Mouse (Mus musculus): ENCODE measurements at regions not wholly inside any gene's neighbourhood (a gene's known extent, or its start where the extent isn't known, plus 50 kb on each side); places are given as distances from the start of the nearest gene placed in this dataset.

- DNase-seq (ENCODE audit: low spot score in 2 of 2): peak in 1 of 2 experiments; percentile 7
Measured at GRCm38 (mm10) chr14:118318524-118318923, 51.8 kb downstream of the Gm9376 start.

GRCm38 (mm10) chr14:118320101-118320500 is 53.3 kb downstream of the Gm9376 start:
- no peak for DNase-seq (ENCODE audit: low spot score in 2 of 2)

GRCm38 (mm10) chr14:118321083-118321482 is 54.3 kb downstream of the Gm9376 start:
- no peak for DNase-seq (ENCODE audit: low spot score in 2 of 2)

- DNase-seq (ENCODE audit: low spot score in 2 of 2): no peak
Measured at GRCm38 (mm10) chr14:118322003-118322821, 55.5 kb downstream of the Gm9376 start.

- no peak for DNase-seq (ENCODE audit: low spot score in 2 of 2)
Measured at GRCm38 (mm10) chr14:118322865-118323264, 56.1 kb downstream of the Gm9376 start.

- DNase-seq (ENCODE audit: low spot score in 2 of 2): no peak
Measured at GRCm38 (mm10) chr14:118338071-118338470, 71.3 kb downstream of the Gm9376 start.

GRCm38 (mm10) chr14:118362931-118363330 is 96.2 kb downstream of the Gm9376 start:
- DNase-seq (ENCODE audit: low spot score in 2 of 2): no peak

GRCm38 (mm10) chr14:118363391-118363821 is 96.6 kb downstream of the Gm9376 start:
- no peak for DNase-seq (ENCODE audit: low spot score in 2 of 2)

- DNase-seq (ENCODE audit: low spot score in 2 of 2): no peak
Measured at GRCm38 (mm10) chr14:118366522-118366921, 99.8 kb downstream of the Gm9376 start.

GRCm38 (mm10) chr14:118368619-118369431 is 102.1 kb downstream of the Gm9376 start:
- no peak for DNase-seq (ENCODE audit: low spot score in 2 of 2)

- no peak for DNase-seq (ENCODE audit: low spot score in 2 of 2)
Measured at GRCm38 (mm10) chr14:118371336-118371735, 104.6 kb downstream of the Gm9376 start.

GRCm38 (mm10) chr14:118374819-118375520 is 108.2 kb downstream of the Gm9376 start:
- no peak for DNase-seq (ENCODE audit: low spot score in 2 of 2)

GRCm38 (mm10) chr14:118375641-118376040 is 108.9 kb downstream of the Gm9376 start:
- no peak for DNase-seq (ENCODE audit: low spot score in 2 of 2)

- no peak for DNase-seq (ENCODE audit: low spot score in 2 of 2)
Measured at GRCm38 (mm10) chr14:118379624-118380023, 112.9 kb downstream of the Gm9376 start.

- no peak for DNase-seq (ENCODE audit: low spot score in 2 of 2)
Measured at GRCm38 (mm10) chr14:118385529-118385932, 118.8 kb downstream of the Gm9376 start.

GRCm38 (mm10) chr14:118388061-118388460 is 121.3 kb downstream of the Gm9376 start:
- DNase-seq (ENCODE audit: low spot score in 2 of 2): no peak

- DNase-seq (ENCODE audit: low spot score in 2 of 2): no peak
Measured at GRCm38 (mm10) chr14:118390790-118391189, 124.0 kb downstream of the Gm9376 start.

- DNase-seq (ENCODE audit: low spot score in 2 of 2): no peak
Measured at GRCm38 (mm10) chr14:118391561-118391960, 124.8 kb downstream of the Gm9376 start.

GRCm38 (mm10) chr14:118393676-118394075 is 126.9 kb downstream of the Gm9376 start:
- no peak for DNase-seq (ENCODE audit: low spot score in 2 of 2)

- DNase-seq (ENCODE audit: low spot score in 2 of 2): no peak
Measured at GRCm38 (mm10) chr14:118414275-118414674, 147.5 kb downstream of the Gm9376 start.

GRCm38 (mm10) chr14:118416163-118416562 is 149.4 kb downstream of the Gm9376 start:
- no peak for DNase-seq (ENCODE audit: low spot score in 2 of 2)

Measured in layer of hippocampus, adult 8-10 months (tissue).